Mouse (Mus musculus): ENCODE measurements around the gene Zfp473. TPM values are rescaled to one million over a fixed set of nuclear protein-coding genes. Genes with fewer than 3 reads are reported as not detected.
A peak's percentile ranks its signal among the peaks of the same experiment; 100 is the strongest.
"Not testable (repeated sequence)": the region's sequence is repeated elsewhere in the genome, so short reads cannot be mapped to it uniquely, and the experiment has no call there.

Gene Zfp473
- total RNA-seq, 2 experiments from 2014 or later = 0.32 to 0.41 TPM

DNA sequence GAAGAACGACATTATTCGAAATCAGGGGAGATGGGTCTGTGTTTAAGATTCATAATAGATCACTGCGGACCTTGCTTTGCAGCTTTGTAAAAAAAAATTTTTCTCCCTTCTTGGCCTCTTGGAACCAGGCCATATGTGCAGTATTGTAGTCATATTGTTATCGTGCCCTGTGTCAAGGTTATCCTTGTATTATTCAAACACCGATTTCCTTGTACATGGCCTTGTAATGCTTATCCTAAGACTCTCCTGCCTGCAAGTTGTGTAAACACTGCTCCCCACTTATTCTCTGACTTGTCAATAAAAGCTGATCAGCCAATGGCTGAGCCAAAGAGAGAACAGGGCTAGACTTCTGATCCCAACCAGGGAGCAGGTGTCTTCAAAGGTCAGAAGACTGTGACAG is 28.8 kb downstream of the Zfp473 start:
- no peak for DNase-seq (ENCODE audit: low spot score in 2 of 2)

DNA sequence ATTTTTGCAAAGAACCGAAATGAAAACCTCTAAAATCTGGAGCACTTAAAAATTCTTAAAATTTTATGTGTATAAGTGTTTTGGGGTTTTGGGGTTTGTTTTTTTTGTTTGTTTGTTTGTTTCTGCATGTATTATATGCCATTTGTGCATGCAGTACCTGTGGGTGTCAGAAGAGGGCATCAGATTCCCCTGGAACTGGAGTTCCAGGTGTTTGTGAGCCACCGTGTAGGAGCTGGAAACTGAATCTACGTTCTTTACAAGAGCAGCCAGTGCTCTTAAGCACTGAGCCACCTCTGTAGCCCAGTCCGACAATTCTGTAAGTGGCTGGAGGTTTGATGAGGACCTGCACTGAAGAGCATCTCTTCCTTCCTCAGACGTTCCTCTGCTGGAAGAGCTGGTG is 41.0 kb downstream of the Zfp473 start:
- no peak for DNase-seq (ENCODE audit: low spot score in 2 of 2)

DNA sequence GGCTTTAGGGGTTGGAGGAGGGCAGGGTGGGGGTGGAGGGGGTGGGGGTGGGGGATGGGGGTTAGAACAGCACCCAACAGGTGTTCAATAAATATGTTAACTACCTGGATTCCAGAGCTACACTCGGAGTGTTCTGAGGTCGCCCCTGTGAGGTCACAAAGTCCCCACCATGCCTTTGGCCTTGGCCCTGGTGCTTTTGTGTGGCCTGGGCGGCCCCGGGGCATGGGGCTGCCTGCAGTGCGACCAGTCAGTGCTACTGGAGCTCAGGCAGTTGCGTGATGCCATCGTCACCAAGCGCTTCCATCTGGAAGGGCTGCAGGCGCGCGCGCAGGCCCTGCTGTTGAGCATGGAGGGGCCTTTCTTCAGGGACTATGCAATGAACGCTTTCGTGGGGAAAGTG is 42.3 kb downstream of the Zfp473 start, which contains the start of gene Izumo2:
Izumo2 (plus strand) TSS at position 169 of the 400 bp plus-strand sequence.
- no peak for DNase-seq (ENCODE audit: low spot score in 2 of 2)

DNA sequence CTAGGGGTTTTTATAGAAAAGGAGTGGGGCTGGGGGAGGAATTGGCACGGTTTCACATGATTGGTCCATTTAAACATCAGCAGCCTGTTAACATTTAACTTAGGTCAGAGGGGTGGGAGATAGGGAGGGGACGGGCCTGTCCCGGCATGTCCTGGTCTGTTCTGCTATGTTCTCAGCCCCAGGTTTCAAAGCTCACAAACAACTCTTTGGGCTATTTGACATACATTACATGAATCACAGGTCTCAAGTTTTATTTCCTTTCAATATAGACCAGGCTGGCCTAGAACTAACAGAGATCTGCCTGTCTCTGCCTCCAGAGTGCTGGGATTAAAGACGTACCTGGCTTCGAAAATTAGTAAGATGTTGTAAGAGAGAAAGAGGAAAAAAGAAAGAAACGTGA is 42.8 kb downstream of the Zfp473 start:
- not testable (repeated sequence) for DNase-seq (ENCODE audit: low spot score in 2 of 2)

DNA sequence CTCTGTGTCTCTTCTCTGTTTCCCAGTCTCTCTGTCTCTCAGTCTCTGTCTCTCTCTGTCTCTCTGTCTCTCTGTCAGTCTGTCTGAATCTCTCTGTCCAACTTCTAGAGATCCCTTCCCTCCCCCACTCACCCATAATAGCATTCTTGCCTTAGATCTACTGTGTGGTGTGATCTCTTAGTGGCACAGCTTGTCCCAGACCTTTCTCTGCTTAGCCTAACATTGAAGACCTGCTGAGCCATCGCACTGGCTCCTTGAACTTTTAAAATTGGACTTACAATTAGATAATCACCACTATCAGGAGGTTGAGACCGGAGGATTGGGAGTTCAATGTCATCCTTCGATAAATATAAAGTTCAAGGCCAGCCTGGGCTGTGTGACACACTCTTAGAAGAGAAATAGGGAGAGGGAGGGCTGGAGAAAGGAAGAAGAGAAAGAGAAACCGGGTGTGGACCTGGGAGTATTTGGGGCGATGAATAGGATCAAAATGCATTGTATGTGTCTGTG is 43.6 kb downstream of the Zfp473 start:
- no peak for DNase-seq (ENCODE audit: low spot score in 2 of 2)

DNA sequence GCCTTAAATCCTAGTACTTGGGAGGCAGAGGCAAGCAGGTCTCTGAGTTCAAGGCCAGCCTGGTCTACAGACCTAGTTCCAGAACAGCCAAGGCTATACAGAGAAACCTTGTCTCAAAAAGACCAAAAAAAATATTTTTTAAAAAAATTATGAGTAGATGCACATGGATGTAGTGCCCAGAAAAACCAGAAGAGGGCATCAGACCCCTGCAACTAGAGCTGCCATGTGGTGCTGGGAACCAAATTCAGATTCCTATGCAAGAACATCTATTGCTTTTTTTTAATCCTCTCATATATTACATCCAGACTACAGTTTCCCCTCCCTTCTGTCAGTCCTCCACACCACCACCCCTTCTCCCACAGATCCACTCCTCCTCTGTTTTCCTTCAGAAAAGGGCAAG is 44.5 kb downstream of the Zfp473 start:
- no peak for DNase-seq (ENCODE audit: low spot score in 2 of 2)

DNA sequence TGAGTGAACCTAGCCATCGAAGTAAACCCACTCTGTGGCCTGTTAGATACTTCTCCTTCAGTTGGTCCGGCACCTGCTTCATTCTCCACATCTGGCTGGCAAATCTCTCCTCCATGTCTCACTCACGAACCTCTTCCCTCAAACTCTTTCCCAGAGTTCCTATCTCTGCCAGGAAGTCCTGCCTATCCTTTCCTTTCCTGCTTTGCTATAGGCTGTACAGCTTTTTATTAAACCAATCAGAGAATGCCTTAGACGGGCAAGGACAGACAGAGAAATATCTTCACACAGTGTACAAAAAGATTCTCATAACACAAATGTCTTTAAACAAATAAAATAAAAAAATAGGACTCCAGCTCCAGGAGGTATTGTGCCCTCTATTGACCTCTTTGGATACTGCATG is 45.8 kb downstream of the Zfp473 start:
- DNase-seq (ENCODE audit: low spot score in 2 of 2) = no peak

DNA sequence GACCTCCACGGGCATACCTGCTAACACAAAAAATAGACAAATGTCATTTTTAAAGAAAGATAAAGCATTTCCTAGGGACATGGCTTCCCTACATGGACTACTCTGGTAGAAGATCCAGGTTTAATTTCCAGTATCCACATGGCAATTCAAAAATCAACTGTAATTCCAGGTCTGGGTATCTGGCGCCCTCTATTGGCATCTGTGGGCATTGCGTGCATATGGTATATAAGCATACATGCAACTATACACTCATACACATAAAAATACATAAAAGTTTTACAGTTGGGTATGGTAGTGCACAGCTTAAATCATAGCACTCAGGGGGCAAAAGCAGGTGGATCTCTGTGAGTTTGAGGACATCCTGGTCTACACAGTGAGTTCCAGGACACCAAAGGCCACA is 46.5 kb downstream of the Zfp473 start:
- no peak for DNase-seq (ENCODE audit: low spot score in 2 of 2)

DNA sequence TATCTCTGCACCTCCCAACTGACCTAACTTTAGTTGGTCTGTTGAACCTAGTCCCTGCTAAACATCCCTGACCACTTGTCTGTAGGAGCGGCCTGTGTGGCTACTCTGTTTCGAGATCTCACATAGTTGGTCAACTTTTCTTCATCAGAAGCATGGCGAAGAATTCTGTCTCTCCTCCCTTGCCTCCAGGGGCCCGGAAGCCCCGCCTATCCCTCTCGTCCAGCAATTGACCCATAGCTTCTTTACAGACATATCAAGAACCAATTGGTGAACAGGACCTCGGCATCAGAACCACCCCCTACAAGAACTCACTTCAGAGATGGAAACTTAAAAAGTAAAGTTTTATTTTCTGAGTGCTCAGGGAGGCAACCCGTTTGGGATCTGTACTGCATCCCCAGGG is 47.9 kb downstream of the Zfp473 start:
- DNase-seq (ENCODE audit: low spot score in 2 of 2) = no peak

DNA sequence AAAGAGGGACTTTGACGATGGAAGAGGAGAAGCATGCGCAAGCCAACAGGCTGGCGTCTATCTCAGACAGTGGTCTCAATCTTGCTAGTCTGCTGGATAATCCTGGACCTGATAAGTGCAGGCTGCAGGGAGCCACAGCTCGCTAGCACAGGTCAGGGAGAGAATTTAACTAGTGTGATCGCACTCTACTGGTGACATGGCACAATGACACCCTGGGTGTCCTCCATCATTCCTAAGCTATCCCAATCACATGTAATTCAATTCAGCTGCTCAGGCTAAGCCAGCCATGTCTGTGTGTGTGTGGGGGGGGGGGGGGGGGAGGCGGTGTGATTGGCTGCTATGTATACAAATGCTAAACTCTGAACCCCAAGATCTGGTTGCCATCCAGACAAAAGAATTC is 48.9 kb downstream of the Zfp473 start:
- no peak for DNase-seq (ENCODE audit: low spot score in 2 of 2)

DNA sequence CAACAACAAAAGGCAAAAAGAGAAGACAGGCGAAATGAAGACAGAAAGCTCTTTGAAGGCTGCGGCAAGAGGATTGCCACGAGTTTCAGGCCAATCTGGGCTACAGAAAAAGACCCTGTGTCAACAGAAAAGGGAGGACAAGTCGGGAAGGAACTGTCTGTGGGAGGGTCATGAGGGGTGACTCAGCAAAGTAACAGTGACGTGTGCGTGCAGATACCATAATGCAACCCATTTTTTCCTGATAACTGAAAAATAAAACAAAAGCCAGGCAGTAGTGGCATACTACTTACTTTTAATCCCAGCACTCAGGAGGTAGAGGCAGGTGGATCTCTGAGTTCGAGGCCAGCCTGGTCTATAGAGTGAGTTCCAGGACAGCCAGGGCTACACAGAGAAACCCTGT is 52.9 kb downstream of the Zfp473 start:
- no peak for DNase-seq (ENCODE audit: low spot score in 2 of 2)

DNA sequence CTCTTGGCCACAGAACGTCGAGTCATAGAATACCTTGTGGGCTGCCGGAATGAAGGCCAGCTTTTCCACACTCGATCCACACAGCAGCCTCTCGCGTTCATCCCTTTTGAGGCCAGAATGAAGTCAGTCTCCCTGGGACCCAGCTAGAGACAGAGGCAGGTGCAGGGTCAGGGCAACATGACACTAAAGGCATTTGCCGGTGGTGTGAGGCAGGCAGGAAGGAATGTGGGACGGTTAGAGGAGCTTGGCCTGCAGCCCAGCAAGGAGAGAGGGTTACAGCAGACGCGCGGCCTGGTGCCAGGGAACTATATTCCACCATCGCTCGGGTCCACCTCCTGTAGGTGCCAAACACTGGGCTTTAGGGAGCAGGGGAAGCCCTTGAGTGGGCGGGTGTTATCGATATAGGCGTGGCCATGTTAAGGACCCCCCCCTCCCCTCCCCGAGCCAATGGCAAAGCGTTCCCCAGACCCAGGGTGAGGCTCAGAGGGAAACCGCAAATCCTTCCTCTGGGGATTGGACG is 53.6 kb downstream of the Zfp473 start:
- DNase-seq (ENCODE audit: low spot score in 2 of 2) = peak; percentile 55 to 79

DNA sequence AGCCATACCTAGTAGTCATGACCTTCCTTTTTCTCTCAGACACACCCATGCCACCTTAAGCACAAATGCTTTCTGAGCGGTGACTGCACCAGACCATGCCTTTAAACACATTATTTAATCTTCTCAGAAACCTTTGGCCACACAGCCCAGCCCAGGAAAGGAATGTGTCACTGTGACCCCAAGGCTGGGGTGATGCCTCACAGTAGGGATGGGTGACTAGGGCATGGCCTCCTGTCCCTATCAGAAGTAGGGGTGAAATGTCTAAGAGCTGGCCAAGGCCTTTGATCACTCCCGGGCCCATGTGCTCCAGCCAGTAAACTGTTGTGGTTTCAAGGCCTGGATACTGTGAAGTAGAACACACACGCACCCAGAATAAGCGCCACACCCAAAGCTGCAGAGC is 55.6 kb downstream of the Zfp473 start:
- no peak for DNase-seq (ENCODE audit: low spot score in 2 of 2)

DNA sequence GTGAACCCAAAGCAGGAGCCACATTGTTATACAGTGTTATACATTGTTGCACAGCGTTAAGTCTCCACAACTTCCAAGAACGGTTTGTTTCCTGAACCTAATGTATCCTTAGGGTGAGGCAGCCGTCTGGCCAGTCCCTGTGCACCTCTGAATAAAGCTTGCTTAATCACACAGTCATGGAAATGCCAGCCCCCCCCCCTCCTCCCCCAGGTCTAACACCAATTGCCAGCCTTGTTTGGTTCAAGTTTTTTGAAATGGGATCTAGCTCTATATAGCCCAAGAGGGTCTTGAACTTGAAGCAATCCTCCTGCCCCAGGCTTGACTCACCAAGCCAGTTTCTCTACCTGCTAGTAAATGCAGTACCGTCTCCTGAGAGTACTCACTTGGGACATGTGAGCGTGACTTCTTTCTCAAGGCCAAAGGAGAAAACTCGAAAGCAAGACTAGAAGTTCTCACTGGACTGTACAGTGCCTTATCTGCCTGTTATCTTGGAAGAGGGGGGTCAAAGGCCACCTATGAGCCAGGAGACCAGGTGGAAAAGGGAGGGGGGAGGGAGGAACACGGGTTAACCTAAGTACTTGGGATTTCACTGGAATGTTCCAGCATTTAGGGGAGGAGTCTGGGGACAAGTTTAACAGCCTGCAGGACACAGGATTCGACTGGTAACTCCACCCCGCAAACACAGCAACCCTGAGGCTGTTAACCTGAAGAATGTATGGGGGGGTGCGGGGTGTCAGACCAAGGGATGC is 57.2 kb downstream of the Zfp473 start:
- DNase-seq (ENCODE audit: low spot score in 2 of 2) = no peak

DNA sequence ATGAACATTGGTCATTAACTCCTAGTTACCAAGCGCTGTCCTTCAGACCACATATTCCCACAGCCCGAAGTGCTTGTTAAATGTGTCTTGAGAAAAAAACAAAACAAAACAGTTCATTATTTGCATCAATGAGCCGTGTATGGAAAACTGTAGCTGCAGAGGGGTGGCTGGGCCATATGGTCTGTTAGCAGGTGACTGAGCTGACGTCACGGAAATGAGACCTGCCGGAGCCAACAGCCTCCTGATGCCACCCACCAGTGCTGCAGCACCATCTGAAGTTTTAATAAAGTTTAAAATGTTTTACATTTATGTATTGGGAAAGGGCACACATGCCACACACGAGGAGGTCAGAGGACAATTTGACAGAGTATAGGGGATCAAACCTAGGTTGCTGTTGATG is 61.5 kb downstream of the Zfp473 start:
- DNase-seq (ENCODE audit: low spot score in 2 of 2) = no peak

DNA sequence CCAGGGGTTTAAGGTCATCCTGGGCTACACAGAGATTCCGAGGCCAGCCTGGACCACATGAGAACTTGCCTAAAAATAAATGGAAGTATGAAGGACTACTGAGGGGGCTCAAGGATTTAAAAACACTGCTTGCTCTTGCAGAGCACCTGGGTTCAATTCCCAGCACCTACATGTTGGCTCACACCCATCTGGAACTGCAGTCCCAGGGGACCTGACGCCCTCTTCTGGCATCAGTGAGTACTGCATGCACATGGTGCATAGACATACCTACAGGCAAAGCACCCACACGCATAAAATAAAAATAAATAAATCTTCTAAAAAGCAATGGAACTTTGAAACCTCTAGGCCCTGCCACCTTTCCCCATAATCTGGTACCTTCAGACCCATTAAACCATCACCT is 62.0 kb downstream of the Zfp473 start:
- DNase-seq (ENCODE audit: low spot score in 2 of 2) = no peak

DNA sequence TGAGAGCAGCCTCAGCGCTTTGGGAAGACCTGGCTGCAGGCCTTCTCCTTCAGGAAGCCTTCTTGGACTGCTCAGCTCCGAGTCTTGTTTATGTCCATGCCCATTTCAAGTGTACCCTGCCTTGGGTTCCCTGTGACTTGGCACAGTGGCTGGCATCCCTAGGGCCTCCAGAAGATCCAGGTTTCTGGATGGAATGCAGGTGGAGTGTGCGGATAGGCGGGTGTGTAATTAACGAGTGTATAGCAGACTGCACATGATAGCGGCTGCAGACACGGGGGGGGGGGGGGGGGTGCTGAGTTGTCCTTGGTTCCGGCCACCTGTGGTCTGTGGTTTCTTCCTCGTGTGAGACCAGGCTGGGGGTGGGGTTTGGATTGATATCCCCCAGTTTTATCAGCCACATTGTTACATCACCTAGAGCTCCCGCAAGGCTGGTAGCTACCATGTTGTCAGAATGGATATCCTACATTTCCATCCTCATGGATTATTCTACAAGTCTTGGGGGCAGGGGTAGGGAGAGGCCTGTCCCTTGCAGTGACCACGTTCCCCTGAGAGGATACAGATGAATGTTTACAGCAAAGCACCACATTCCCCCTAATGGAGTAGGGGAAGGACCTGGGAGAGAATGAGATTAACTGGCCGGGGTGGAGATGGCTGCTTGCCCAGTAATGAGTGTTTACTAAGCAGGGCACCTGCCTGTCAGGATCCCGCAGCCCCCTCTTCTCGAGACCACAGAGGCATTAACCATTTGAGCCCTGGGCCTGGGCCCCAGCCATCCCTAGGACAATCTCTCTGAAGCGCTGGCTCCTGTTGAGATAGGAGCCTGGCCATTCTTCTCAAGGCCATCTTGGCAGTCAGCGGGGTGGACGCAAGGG is 65.1 kb downstream of the Zfp473 start:
- DNase-seq (ENCODE audit: low spot score in 2 of 2) = no peak

DNA sequence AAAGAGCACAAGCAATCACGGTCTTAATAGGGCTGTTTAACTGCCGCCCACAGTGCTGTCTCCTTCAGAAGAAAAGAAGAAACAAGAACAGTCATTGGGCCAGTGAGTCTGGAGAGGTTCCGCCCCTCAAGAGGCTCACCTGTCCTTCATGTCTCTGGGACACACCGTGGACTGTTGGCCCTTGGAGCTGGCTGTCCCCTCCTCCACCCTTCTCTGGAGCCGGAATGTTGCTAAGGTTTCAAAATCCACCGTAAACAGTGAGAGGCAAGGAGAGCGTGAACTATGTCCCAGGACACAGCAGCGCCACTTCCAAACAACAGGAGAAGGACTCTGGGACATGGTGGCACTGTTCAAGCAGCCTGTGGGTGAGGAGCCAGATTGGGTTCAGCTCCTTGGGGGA is 67.2 kb downstream of the Zfp473 start:
- no peak for DNase-seq (ENCODE audit: low spot score in 2 of 2)

All from gastrocnemius, postnatal 4 days (tissue).